Mouse (Mus musculus): ENCODE results near the gene Erp44. TPM values are rescaled to one million over a fixed set of nuclear protein-coding genes. Genes with fewer than 3 reads are reported as not detected.
A peak's percentile ranks its signal among the peaks of the same experiment; 100 is the strongest.

Gene Erp44
- polyA plus RNA-seq, 1 experiment from 2014 or later = 69.8 TPM

DNA sequence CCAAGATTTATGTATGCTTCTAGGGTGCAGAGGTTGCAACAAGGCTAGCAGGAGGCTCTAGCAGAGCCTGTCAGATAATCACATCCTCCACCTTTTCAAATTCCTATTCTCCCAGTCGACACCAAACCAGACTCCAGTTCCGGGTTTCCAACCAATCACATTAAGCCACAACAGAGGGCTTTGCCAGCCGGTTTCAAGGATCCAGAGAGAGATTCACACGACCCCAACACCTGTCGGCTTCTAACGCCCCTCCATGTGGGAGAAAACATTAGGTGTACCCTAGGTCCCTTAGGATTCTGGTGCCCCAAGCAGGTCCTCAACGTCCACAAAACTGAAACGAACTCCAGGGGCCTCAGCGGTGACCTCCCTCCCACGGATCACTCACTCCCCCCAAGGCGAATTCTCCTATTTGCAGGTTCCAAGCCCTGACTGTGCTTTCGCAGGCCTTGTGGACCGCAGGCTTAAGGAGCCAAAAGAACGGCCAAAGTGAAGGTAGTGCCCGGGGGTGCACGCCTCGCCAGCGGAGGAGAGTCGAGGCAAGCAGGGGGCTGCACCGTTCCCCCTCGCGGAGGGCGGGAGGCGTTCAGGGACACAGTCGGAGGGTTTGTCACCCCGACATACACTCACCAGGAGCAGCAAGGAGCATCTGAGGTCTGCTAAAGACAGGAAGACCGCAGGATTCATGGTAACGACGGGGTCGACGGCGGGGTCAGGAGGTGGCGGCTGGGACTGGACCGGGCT, 431 bp downstream of the Erp44 start:
- Histone ChIP-seq H3K4me1 (ENCODE audit: control insufficient read depth, insufficient read depth, low read length) (peaks cover 8% of the 10 kb centered on the region; the same call in 1 of the 2 replicates), H3K36me3 (ENCODE audit: control insufficient read depth, insufficient read depth, low read length) (no peaks in the 10 kb centered on the region), H3K27ac (ENCODE audit: low read depth, low read length) (0 out of 2 replicates have a peak overlapping the region, but pooled peaks have one; percentile 44), H3K9me3 (ENCODE audit: control insufficient read depth, low read length) (no peaks in the 10 kb centered on the region), H3K27me3 (ENCODE audit: control insufficient read depth, insufficient read depth, low read length) (no peaks in the 10 kb centered on the region), H3K4me3 (ENCODE audit: low read depth, low read length) (peak overlapping the region; percentile 94), H3K4me2 (ENCODE audit: low read depth) (peak overlapping the region; percentile 58), H3K9ac (ENCODE audit: low read length) (peak overlapping the region; percentile 90)
- DNase-seq (ENCODE audit: low spot score) (no peak), ATAC-seq (ENCODE audit: insufficient read depth, low FRiP score, low TSS enrichment) (no peak; the same call in 1 of the 2 replicates)
- WGBS = under 1% methylated on average over 34 of the region's 34 CpGs

DNA sequence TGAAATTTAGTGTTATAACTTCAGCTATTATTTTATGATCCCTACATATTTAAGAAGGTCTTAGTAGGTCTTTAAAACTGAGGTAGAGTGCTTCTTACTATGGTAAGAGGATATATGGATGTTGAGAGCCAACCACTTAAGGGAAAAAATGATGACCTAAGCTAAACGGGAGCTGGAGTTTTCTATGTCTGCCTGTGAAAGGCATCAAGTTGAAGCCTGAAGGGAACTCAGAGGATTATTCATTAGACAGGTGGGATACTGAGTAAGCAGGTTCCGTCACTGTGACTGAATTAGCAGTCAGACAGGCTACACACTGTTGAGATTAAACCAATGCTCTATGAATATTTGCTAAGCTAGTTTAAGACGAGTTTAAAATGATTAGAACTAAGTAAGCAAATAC, 2.3 kb downstream of the Erp44 start:
- Histone ChIP-seq H3K4me1 (ENCODE audit: control insufficient read depth, insufficient read depth, low read length) (peaks cover 8% of the 10 kb centered on the region; the same call in 1 of the 2 replicates), H3K36me3 (ENCODE audit: control insufficient read depth, insufficient read depth, low read length) (no peaks in the 10 kb centered on the region), H3K27me3 (ENCODE audit: control insufficient read depth, insufficient read depth, low read length) (no peaks in the 10 kb centered on the region), H3K27ac (ENCODE audit: low read depth, low read length) (no peak overlapping the region), H3K9ac (ENCODE audit: low read length) (no peak overlapping the region), H3K4me2 (ENCODE audit: low read depth) (no peak overlapping the region), H3K4me3 (ENCODE audit: low read depth, low read length) (no peak overlapping the region), H3K9me3 (ENCODE audit: control insufficient read depth, low read length) (no peaks in the 10 kb centered on the region)
- WGBS = 81% methylated on average over 3 of the region's 3 CpGs
- ATAC-seq (ENCODE audit: insufficient read depth, low FRiP score, low TSS enrichment) (no peak), DNase-seq (ENCODE audit: low spot score) (no peak)

DNA sequence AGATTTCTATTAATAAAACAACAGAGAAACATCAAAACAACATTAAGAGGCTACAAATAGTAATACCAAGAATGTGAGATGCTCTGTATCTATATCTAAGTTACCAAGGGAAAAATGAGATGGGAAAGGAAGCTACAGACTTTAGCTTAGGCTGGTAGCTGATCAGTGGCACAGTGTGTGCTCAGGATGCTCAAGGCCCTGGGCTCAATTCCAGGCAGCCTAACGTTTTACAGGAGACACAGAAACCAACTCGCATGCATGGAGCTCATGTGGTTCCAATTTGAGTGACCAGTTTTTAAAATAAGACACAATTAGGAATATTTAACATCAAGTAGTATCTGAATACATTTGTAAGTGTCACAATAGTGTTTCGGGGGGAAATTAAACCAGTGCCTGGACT, 3.6 kb downstream of the Erp44 start:
- 92% methylated on average over 3 of the region's 3 CpGs for WGBS

DNA sequence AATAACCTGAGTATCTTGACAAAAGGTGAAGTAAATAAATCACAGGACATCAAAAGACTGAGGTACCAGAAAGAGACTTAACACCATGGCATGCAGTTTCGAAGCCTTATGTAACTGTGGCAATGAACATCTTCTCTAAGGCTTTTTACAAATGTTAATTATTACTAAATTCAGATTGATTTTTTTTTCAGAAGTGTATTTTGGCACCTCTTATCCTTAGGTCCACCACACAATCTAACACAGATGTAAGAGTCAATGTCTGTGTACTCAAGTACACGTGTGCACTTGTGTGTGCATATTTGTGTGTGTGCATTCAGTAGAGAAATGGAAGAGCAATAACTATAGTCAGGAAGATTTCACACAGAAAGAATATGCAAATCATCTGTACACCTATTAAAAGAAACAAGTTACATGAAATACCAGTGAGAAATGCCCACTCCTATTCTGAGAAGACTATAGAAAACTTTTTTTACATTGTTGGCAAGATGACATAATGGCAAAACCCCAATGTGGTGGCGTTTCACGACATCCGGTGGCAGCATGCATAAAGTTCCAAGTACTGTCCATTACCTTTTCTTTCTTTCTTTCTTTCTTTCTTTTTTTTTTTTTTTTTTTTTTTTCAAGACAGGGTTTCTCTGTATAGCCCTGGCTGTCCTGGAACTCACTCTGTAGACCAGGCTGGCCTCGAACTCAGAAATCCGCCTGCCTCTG, 6.1 kb downstream of the Erp44 start:
- no peak overlapping the region for H3K9ac ChIP-seq (ENCODE audit: low read length)
- H3K27ac ChIP-seq (ENCODE audit: low read depth, low read length) = no peak overlapping the region
- DNase-seq (ENCODE audit: low spot score) (no peak), ATAC-seq (ENCODE audit: insufficient read depth, low FRiP score, low TSS enrichment) (no peak)
- H3K9me3 ChIP-seq (ENCODE audit: control insufficient read depth, low read length) = no peaks in the 10 kb centered on the region
- no peaks in the 10 kb centered on the region for H3K27me3 ChIP-seq (ENCODE audit: control insufficient read depth, insufficient read depth, low read length)
- no peaks in the 10 kb centered on the region for H3K36me3 ChIP-seq (ENCODE audit: control insufficient read depth, insufficient read depth, low read length)
- peaks cover under 1% of the 10 kb centered on the region; the same call in 1 of the 2 replicates for H3K4me1 ChIP-seq (ENCODE audit: control insufficient read depth, insufficient read depth, low read length)
- H3K4me2 ChIP-seq (ENCODE audit: low read depth) = no peak overlapping the region
- WGBS = 91% methylated on average over 7 of the region's 7 CpGs
- H3K4me3 ChIP-seq (ENCODE audit: low read depth, low read length) = no peak overlapping the region

More for the DNA sequence above, 3.6 kb downstream of the Erp44 start:
- H3K9me3 ChIP-seq (ENCODE audit: control insufficient read depth, low read length) = no peaks in the 10 kb centered on the region
- no peak for ATAC-seq (ENCODE audit: insufficient read depth, low FRiP score, low TSS enrichment)
- DNase-seq (ENCODE audit: low spot score) = no peak
- H3K4me3 ChIP-seq (ENCODE audit: low read depth, low read length) = no peak overlapping the region
- H3K27ac ChIP-seq (ENCODE audit: low read depth, low read length) = no peak overlapping the region
- no peaks in the 10 kb centered on the region for H3K27me3 ChIP-seq (ENCODE audit: control insufficient read depth, insufficient read depth, low read length)
- no peaks in the 10 kb centered on the region for H3K36me3 ChIP-seq (ENCODE audit: control insufficient read depth, insufficient read depth, low read length)
- no peak overlapping the region for H3K9ac ChIP-seq (ENCODE audit: low read length)
- peaks cover 8% of the 10 kb centered on the region; the same call in 1 of the 2 replicates for H3K4me1 ChIP-seq (ENCODE audit: control insufficient read depth, insufficient read depth, low read length)
- no peak overlapping the region for H3K4me2 ChIP-seq (ENCODE audit: low read depth)

DNA sequence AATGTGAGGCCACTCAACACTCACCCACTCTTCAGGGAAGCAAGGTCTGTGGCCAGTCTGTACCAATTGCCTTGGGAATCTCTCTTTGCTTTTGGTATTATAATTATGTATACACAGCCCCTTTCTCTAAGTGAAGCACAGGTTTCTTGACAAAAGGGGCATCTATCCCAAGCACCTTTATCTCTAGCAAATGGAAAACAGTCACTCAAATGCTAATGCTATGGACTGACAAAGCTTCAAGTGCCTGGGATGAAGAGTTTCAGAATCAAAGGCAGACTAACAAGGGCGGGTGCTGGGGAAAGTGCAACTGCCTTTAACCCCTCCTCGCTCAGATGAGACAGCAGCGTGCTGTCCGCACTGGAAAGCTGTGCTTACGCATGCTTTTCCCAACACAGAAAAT, 7.5 kb downstream of the Erp44 start:
- Histone ChIP-seq H3K9ac (ENCODE audit: low read length) (no peak overlapping the region), H3K4me1 (ENCODE audit: control insufficient read depth, insufficient read depth, low read length) (no peaks in the 10 kb centered on the region), H3K27me3 (ENCODE audit: control insufficient read depth, insufficient read depth, low read length) (no peaks in the 10 kb centered on the region), H3K36me3 (ENCODE audit: control insufficient read depth, insufficient read depth, low read length) (no peaks in the 10 kb centered on the region), H3K9me3 (ENCODE audit: control insufficient read depth, low read length) (no peaks in the 10 kb centered on the region), H3K4me3 (ENCODE audit: low read depth, low read length) (no peak overlapping the region), H3K4me2 (ENCODE audit: low read depth) (no peak overlapping the region), H3K27ac (ENCODE audit: low read depth, low read length) (no peak overlapping the region)
- no peak for ATAC-seq (ENCODE audit: insufficient read depth, low FRiP score, low TSS enrichment)
- WGBS = 48% methylated on average over 5 of the region's 5 CpGs
- no peak for DNase-seq (ENCODE audit: low spot score)

DNA sequence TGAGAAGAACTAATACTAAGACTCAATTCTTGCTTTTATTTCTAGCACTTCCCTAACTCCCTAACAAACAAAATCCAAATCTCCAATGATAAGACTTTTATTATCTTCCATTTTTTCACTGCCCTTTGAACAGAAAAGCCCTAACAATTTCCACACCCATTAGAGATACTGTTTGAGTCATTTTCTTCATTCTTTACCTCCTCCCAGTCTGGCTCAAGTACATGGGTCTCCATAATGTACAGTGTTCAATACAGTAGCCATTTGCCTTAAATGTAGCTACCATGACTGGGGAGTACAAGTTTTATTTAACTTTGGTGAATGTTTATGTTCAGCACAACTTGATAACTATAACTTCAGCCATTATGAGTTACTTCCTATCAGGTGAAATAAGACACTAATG, 8.8 kb downstream of the Erp44 start:
- no peaks in the 10 kb centered on the region for H3K36me3 ChIP-seq (ENCODE audit: control insufficient read depth, insufficient read depth, low read length)
- ATAC-seq (ENCODE audit: insufficient read depth, low FRiP score, low TSS enrichment) = no peak

DNA sequence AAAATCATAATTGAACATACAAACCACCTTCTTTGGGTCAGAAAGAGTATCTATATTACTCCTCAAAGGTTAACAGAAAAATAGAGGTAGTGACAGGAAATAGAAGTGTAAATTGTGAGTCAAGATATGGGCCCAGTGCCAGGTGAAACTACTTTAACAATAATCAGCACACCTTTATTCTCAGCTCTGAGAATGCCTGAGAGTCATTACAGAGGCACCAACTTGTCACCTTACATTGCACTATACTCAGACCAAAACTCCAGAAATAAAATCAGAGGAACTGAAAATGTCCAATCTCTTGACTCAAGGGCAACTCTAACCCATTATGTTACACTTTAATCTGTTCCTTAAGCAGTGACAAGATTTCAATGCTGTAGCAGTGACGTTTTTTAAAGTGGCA, 11.2 kb downstream of the Erp44 start:
- no peak overlapping the region for H3K27ac ChIP-seq (ENCODE audit: low read depth, low read length)
- no peak for ATAC-seq (ENCODE audit: insufficient read depth, low FRiP score, low TSS enrichment)
- H3K9ac ChIP-seq (ENCODE audit: low read length) = no peak overlapping the region
- DNase-seq (ENCODE audit: low spot score) = no peak
- no peaks in the 10 kb centered on the region for H3K9me3 ChIP-seq (ENCODE audit: control insufficient read depth, low read length)
- no peaks in the 10 kb centered on the region for H3K4me1 ChIP-seq (ENCODE audit: control insufficient read depth, insufficient read depth, low read length)
- WGBS = 75% methylated on average over 1 of the region's 1 CpGs
- no peaks in the 10 kb centered on the region for H3K27me3 ChIP-seq (ENCODE audit: control insufficient read depth, insufficient read depth, low read length)
- no peak overlapping the region for H3K4me2 ChIP-seq (ENCODE audit: low read depth)
- H3K4me3 ChIP-seq (ENCODE audit: low read depth, low read length) = no peak overlapping the region
- H3K36me3 ChIP-seq (ENCODE audit: control insufficient read depth, insufficient read depth, low read length) = no peaks in the 10 kb centered on the region

More for the DNA sequence above, 8.8 kb downstream of the Erp44 start:
- DNase-seq (ENCODE audit: low spot score) = no peak
- Histone ChIP-seq H3K4me1 (ENCODE audit: control insufficient read depth, insufficient read depth, low read length) (no peaks in the 10 kb centered on the region), H3K9me3 (ENCODE audit: control insufficient read depth, low read length) (no peaks in the 10 kb centered on the region), H3K4me3 (ENCODE audit: low read depth, low read length) (no peak overlapping the region), H3K9ac (ENCODE audit: low read length) (no peak overlapping the region), H3K4me2 (ENCODE audit: low read depth) (no peak overlapping the region), H3K27me3 (ENCODE audit: control insufficient read depth, insufficient read depth, low read length) (no peaks in the 10 kb centered on the region), H3K27ac (ENCODE audit: low read depth, low read length) (no peak overlapping the region)

DNA sequence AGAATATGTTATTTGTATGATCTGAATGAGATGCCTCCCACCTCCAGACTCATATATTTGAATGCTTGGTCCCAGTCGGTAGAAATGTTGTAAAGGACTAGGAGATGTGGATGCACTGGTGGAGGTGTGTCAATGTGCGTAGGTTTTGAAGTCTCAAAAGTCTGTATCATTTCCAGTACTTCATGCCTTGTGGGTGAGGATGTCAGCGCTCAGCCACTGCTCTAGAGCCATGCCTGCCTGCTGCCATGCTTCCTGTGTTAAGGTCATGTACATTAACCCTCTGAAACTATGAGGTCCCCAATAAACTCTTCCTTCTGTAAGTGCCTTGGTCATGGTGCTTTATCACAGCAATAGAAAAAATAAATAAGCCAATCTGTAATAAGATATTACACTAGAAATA, 11.7 kb downstream of the Erp44 start:
- Histone ChIP-seq H3K27me3 (ENCODE audit: control insufficient read depth, insufficient read depth, low read length) (no peaks in the 10 kb centered on the region), H3K4me3 (ENCODE audit: low read depth, low read length) (no peak overlapping the region), H3K4me2 (ENCODE audit: low read depth) (no peak overlapping the region), H3K9ac (ENCODE audit: low read length) (no peak overlapping the region), H3K9me3 (ENCODE audit: control insufficient read depth, low read length) (no peaks in the 10 kb centered on the region), H3K27ac (ENCODE audit: low read depth, low read length) (no peak overlapping the region), H3K4me1 (ENCODE audit: control insufficient read depth, insufficient read depth, low read length) (no peaks in the 10 kb centered on the region), H3K36me3 (ENCODE audit: control insufficient read depth, insufficient read depth, low read length) (no peaks in the 10 kb centered on the region)
- ATAC-seq (ENCODE audit: insufficient read depth, low FRiP score, low TSS enrichment) = no peak
- no peak for DNase-seq (ENCODE audit: low spot score)
- 87% methylated on average over 3 of the region's 3 CpGs for WGBS

DNA sequence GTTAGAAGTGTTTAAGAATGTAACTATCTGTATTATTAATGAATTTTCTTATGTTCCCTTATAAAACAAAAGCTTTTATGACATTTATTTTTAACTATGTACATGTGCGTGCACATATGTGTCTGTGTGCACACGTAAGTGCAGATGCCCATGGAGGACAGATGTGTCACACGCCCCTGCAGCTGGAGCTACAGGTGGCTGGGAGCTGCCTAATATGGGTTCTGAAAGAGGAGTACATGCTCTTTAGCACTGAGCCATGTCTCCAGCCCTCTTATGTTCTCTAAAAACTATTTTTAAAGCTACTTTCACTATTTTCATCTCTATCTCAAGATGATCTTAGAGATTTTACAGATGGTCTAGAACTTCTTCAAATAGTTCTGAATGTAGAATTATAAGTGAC, 21.3 kb downstream of the Erp44 start:
- WGBS = 90% methylated on average over 3 of the region's 3 CpGs

More for the DNA sequence above, 21.3 kb downstream of the Erp44 start:
- H3K27me3 ChIP-seq (ENCODE audit: control insufficient read depth, insufficient read depth, low read length) = no peaks in the 10 kb centered on the region
- no peak overlapping the region for H3K9ac ChIP-seq (ENCODE audit: low read length)
- H3K9me3 ChIP-seq (ENCODE audit: control insufficient read depth, low read length) = no peaks in the 10 kb centered on the region
- DNase-seq (ENCODE audit: low spot score) = no peak
- no peak overlapping the region for H3K4me3 ChIP-seq (ENCODE audit: low read depth, low read length)
- H3K36me3 ChIP-seq (ENCODE audit: control insufficient read depth, insufficient read depth, low read length) = no peaks in the 10 kb centered on the region
- no peak overlapping the region for H3K4me2 ChIP-seq (ENCODE audit: low read depth)
- H3K4me1 ChIP-seq (ENCODE audit: control insufficient read depth, insufficient read depth, low read length) = no peaks in the 10 kb centered on the region
- H3K27ac ChIP-seq (ENCODE audit: low read depth, low read length) = no peak overlapping the region
- ATAC-seq (ENCODE audit: insufficient read depth, low FRiP score, low TSS enrichment) = no peak

All from neural tube, embryonic 11.5 days (tissue).